Mouse (Mus musculus) forebrain, embryonic 10.5 days (tissue): ENCODE measurements at regions not wholly inside any gene's neighbourhood (a gene's known extent, or its start where the extent isn't known, plus 50 kb on each side); places are given as distances from the start of the nearest gene placed in this dataset.

Experiments used
- DNase-seq: peaks from one replicate; pipeline ENCODE4 v3.0.0-alpha.2; 2017; ENCODE audit warnings: low spot score; ENCODE audit errors: extremely low spot score
- H3K27ac ChIP-seq: fragments of 300-500 bp; sonication (generic); 2 replicates; pipeline ENCODE4 v1.5.1; 2016; ENCODE audit warnings: mild to moderate bottlenecking
- H3K27me3 ChIP-seq: fragments of 300-500 bp; sonication (generic); 2 replicates; pipeline ENCODE4 v1.6.1; 2016; ENCODE audit warnings: mild to moderate bottlenecking; ENCODE audit not compliant: poor library complexity, severe bottlenecking
- H3K36me3 ChIP-seq: fragments of 300-500 bp; sonication (generic); replicated peaks from 2 replicates; pipeline ENCODE4 v1.6.1; 2016; ENCODE audit warnings: mild to moderate bottlenecking, moderate library complexity
- H3K4me1 ChIP-seq: fragments of 300-500 bp; sonication (generic); 2 replicates; pipeline ENCODE4 v1.6.1; 2016
- H3K4me3 ChIP-seq: fragments of 300-500 bp; sonication (generic); 2 replicates; pipeline ENCODE4 v1.5.1; 2016; ENCODE audit warnings: mild to moderate bottlenecking, moderate library complexity
- H3K9me3 ChIP-seq: fragments of 300-500 bp; sonication (generic); 2 replicates; pipeline ENCODE4 v1.6.1; 2016; ENCODE audit warnings: mild to moderate bottlenecking, moderate library complexity
- WGBS: fragments of 180-500 bp; shearing (Covaris S2); methylation state at CpG from one replicate; pipeline ENCODE4 v1.1.7; 2016; 5-methylcytosine and 5-hydroxymethylcytosine counted together

GRCm38 (mm10) chr3:40118551-40118950 lies 412.5 kb upstream of the Intu start:
- Histone ChIP-seq H3K27ac (peak overlapping the region; percentile 81; the same call in 1 of the 2 replicates), H3K9me3 (no peaks in the 10 kb centered on the region), H3K4me1 (peaks cover 52% of the 10 kb centered on the region), H3K27me3 (no peaks in the 10 kb centered on the region), H3K4me3 (no peak overlapping the region), H3K36me3 (no peaks in the 10 kb centered on the region)
- WGBS, result 93% methylated on average over 3 of the region's 3 CpGs
- no peak for DNase-seq

- H3K4me1 ChIP-seq, result peaks cover 60% of the 10 kb centered on the region
- WGBS, result 66% methylated on average over 1 of the region's 1 CpGs
- no peaks in the 10 kb centered on the region for H3K9me3 ChIP-seq
- no peak overlapping the region for H3K4me3 ChIP-seq
- peak overlapping the region; percentile 81 for H3K27ac ChIP-seq
- no peaks in the 10 kb centered on the region for H3K36me3 ChIP-seq
- no peaks in the 10 kb centered on the region for H3K27me3 ChIP-seq
- DNase-seq, result no peak
Measured at GRCm38 (mm10) chr3:40119462-40119861, 411.6 kb upstream of the Intu start.

GRCm38 (mm10) chr3:40120298-40120875 lies 410.7 kb upstream of the Intu start:
- peak overlapping the region; percentile 81 for H3K27ac ChIP-seq
- peak; percentile 60 for DNase-seq
- no peaks in the 10 kb centered on the region for H3K36me3 ChIP-seq
- peaks cover 55% of the 10 kb centered on the region for H3K4me1 ChIP-seq
- no peaks in the 10 kb centered on the region for H3K27me3 ChIP-seq
- 32% methylated on average over 4 of the region's 4 CpGs for WGBS
- H3K9me3 ChIP-seq, result no peaks in the 10 kb centered on the region
- H3K4me3 ChIP-seq, result no peak overlapping the region

GRCm38 (mm10) chr3:40123558-40124236 lies 407.4 kb upstream of the Intu start:
- peaks cover 47% of the 10 kb centered on the region for H3K4me1 ChIP-seq
- peak; percentile 15 for DNase-seq
- H3K4me3 ChIP-seq, result no peak overlapping the region
- H3K9me3 ChIP-seq, result no peaks in the 10 kb centered on the region
- H3K27me3 ChIP-seq, result no peaks in the 10 kb centered on the region
- H3K27ac ChIP-seq, result peak overlapping the region; percentile 81
- 82% methylated on average over 9 of the region's 9 CpGs for WGBS
- H3K36me3 ChIP-seq, result no peaks in the 10 kb centered on the region

GRCm38 (mm10) chr3:40126903-40127302 lies 404.2 kb upstream of the Intu start:
- Histone ChIP-seq H3K4me3 (no peak overlapping the region), H3K27ac (no peak overlapping the region), H3K27me3 (no peaks in the 10 kb centered on the region), H3K9me3 (no peaks in the 10 kb centered on the region), H3K4me1 (peaks cover 17% of the 10 kb centered on the region), H3K36me3 (no peaks in the 10 kb centered on the region)
- WGBS, result 92% methylated on average over 2 of the region's 2 CpGs
- no peak for DNase-seq

GRCm38 (mm10) chr3:40130858-40131584 lies 400.1 kb upstream of the Intu start:
- H3K36me3 ChIP-seq, result no peaks in the 10 kb centered on the region
- H3K27me3 ChIP-seq, result no peaks in the 10 kb centered on the region
- no peak overlapping the region for H3K4me3 ChIP-seq
- DNase-seq, result no peak
- 91% methylated on average over 8 of the region's 8 CpGs for WGBS
- H3K9me3 ChIP-seq, result no peaks in the 10 kb centered on the region
- no peak overlapping the region for H3K27ac ChIP-seq
- H3K4me1 ChIP-seq, result no peaks in the 10 kb centered on the region

GRCm38 (mm10) chr3:40138671-40139070 lies 392.4 kb upstream of the Intu start:
- Histone ChIP-seq H3K27ac (no peak overlapping the region), H3K9me3 (no peaks in the 10 kb centered on the region), H3K4me3 (no peak overlapping the region), H3K36me3 (no peaks in the 10 kb centered on the region), H3K27me3 (no peaks in the 10 kb centered on the region), H3K4me1 (no peaks in the 10 kb centered on the region)
- WGBS, result 75% methylated on average over 5 of the region's 5 CpGs
- no peak for DNase-seq

- 82% methylated on average over 5 of the region's 5 CpGs for WGBS
- Histone ChIP-seq H3K36me3 (no peaks in the 10 kb centered on the region), H3K4me3 (no peak overlapping the region), H3K27me3 (no peaks in the 10 kb centered on the region), H3K27ac (no peak overlapping the region), H3K4me1 (no peaks in the 10 kb centered on the region), H3K9me3 (no peaks in the 10 kb centered on the region)
- DNase-seq, result no peak
Measured at GRCm38 (mm10) chr3:40142229-40142628, 388.9 kb upstream of the Intu start.

GRCm38 (mm10) chr3:40158631-40159030 lies 372.5 kb upstream of the Intu start:
- 89% methylated on average over 6 of the region's 6 CpGs for WGBS
- H3K27me3 ChIP-seq, result no peaks in the 10 kb centered on the region
- no peak overlapping the region for H3K27ac ChIP-seq
- DNase-seq, result no peak
- H3K9me3 ChIP-seq, result no peaks in the 10 kb centered on the region
- no peak overlapping the region for H3K4me3 ChIP-seq
- peaks cover 4% of the 10 kb centered on the region; the same call in 1 of the 2 replicates for H3K4me1 ChIP-seq
- H3K36me3 ChIP-seq, result no peaks in the 10 kb centered on the region

GRCm38 (mm10) chr3:40159591-40160145 lies 371.4 kb upstream of the Intu start:
- WGBS, result 66% methylated on average over 9 of the region's 9 CpGs

GRCm38 (mm10) chr3:40164181-40164580 lies 366.9 kb upstream of the Intu start:
- Histone ChIP-seq H3K36me3 (no peaks in the 10 kb centered on the region), H3K27me3 (no peaks in the 10 kb centered on the region), H3K9me3 (no peaks in the 10 kb centered on the region), H3K27ac (no peak overlapping the region), H3K4me3 (no peak overlapping the region), H3K4me1 (peaks cover 19% of the 10 kb centered on the region)
- DNase-seq, result no peak
- 83% methylated on average over 1 of the region's 1 CpGs for WGBS

More at GRCm38 (mm10) chr3:40159591-40160145, 371.4 kb upstream of the Intu start:
- Histone ChIP-seq H3K9me3 (no peaks in the 10 kb centered on the region), H3K36me3 (no peaks in the 10 kb centered on the region), H3K4me3 (no peak overlapping the region), H3K27ac (no peak overlapping the region), H3K27me3 (no peaks in the 10 kb centered on the region), H3K4me1 (peaks cover 4% of the 10 kb centered on the region; the same call in 1 of the 2 replicates)
- no peak for DNase-seq

- 61% methylated on average over 12 of the region's 12 CpGs for whole genome bisulfite sequencing
- Histone ChIP-seq H3K27me3 (no peaks in the 10 kb centered on the region), H3K4me1 (peaks cover 16% of the 10 kb centered on the region), H3K36me3 (no peaks in the 10 kb centered on the region), H3K9me3 (no peaks in the 10 kb centered on the region), H3K4me3 (no peak overlapping the region), H3K27ac (peak overlapping the region; percentile 44)
- no peak for DNase-seq
Measured at GRCm38 (mm10) chr3:40167970-40168626, 363.0 kb upstream of the Intu start.
